Mouse (Mus musculus) kidney, postnatal 0 days (tissue): Measurements from ENCODE around the gene 9930104L06Rik. TPM values are rescaled to one million over a fixed set of nuclear protein-coding genes. Genes with fewer than 3 reads are reported as not detected.

Experiments used
- ATAC-seq: fragments of 200-750 bp; cut with Nextera tagmentation; replicated peaks from 2 replicates; pipeline ENCODE4 v1.8.0; 2017; ENCODE audit warnings: low read depth, moderate number of reproducible peaks, moderate TSS enrichment, moderate library complexity; ENCODE audit not compliant: low FRiP score
- DNase-seq: peaks from one replicate; pipeline ENCODE4 v3.0.0-alpha.2; 2016; ENCODE audit warnings: low spot score
- H3K27ac ChIP-seq: fragments of 300-500 bp; sonication (generic); 2 replicates; pipeline ENCODE4 v1.5.1; 2014; ENCODE audit warnings: mild to moderate bottlenecking
- H3K27me3 ChIP-seq: fragments of 300-500 bp; sonication (generic); 2 replicates; pipeline ENCODE4 v1.6.1; 2014; ENCODE audit warnings: low read length, mixed read lengths; ENCODE audit not compliant: insufficient read depth
- H3K36me3 ChIP-seq: fragments of 300-500 bp; sonication (generic); 2 replicates; pipeline ENCODE4 v1.6.1; 2014; ENCODE audit warnings: low read length, mixed read lengths; ENCODE audit not compliant: insufficient read depth
- H3K4me1 ChIP-seq: fragments of 300-500 bp; sonication (generic); replicated peaks from 2 replicates; pipeline ENCODE4 v1.6.1; 2014; ENCODE audit warnings: antibody characterized with exemption, low read length, mixed read lengths; ENCODE audit not compliant: insufficient read depth
- H3K4me2 ChIP-seq: fragments of 300-500 bp; sonication (generic); 2 replicates; pipeline ENCODE4 v1.6.1; 2014; ENCODE audit warnings: mild to moderate bottlenecking, low read length, moderate library complexity, mixed read lengths
- H3K4me3 ChIP-seq: fragments of 300-500 bp; sonication (generic); replicated peaks from 2 replicates; pipeline ENCODE4 v1.5.1; 2014; ENCODE audit warnings: low read depth, low read length
- H3K9ac ChIP-seq: fragments of 300-500 bp; sonication (generic); 2 replicates; pipeline ENCODE4 v1.6.1; 2014; ENCODE audit warnings: low read depth, low read length
- H3K9me3 ChIP-seq: fragments of 300-500 bp; sonication (generic); replicated peaks from 2 replicates; pipeline ENCODE4 v1.6.1; 2016; ENCODE audit warnings: low read length, inconsistent platforms, mixed read lengths
- CTCF ChIP-seq: IDR thresholded peaks from 2 replicates; pipeline ENCODE4 v1.5.1; 2016; ENCODE audit warnings: antibody characterized with exemption, low read depth, mild to moderate bottlenecking, moderate library complexity
- WGBS: fragments of 180-500 bp; shearing (Covaris S2); extraction: QIAGEN DNeasy Blood & Tissue Kit; methylation state at CpG from one replicate; pipeline ENCODE4 v1.1.7; 2014; 5-methylcytosine and 5-hydroxymethylcytosine counted together
- polyA plus RNA-seq: library from polyadenylated mRNA; unstranded; fragments of >200 nt; fragmentation: Nextera tagmentation; extraction: Ambion mirVana; gene quantifications from 2 replicates; pipeline ENCODE4 v1.2.1, GENCODE M21; 2015

The 9930104L06Rik gene
- polyA plus RNA-seq, 1 experiment from 2014 or later, result 7.4 TPM

- Histone ChIP-seq H3K4me2 (no peak overlapping the region), H3K4me3 (no peak overlapping the region), H3K27me3 (no peaks in the 10 kb centered on the region; the same call in 1 of the 2 replicates), H3K36me3 (no peaks in the 10 kb centered on the region), H3K9ac (no peak overlapping the region), H3K27ac (no peak overlapping the region), H3K9me3 (no peaks in the 10 kb centered on the region), H3K4me1 (no peaks in the 10 kb centered on the region)
- no peak for DNase-seq
- no peak for TF ChIP-seq CTCF
- ATAC-seq, result no peak
- 29% methylated on average over 5 of the region's 5 CpGs for WGBS
These were observed 41.4 kb downstream of the 9930104L06Rik start for GRCm38 (mm10) chr4:124978201-124978600.

- TF ChIP-seq CTCF, result peak; percentile 41; the same call in 1 of the 2 replicates
- no peaks in the 10 kb centered on the region for H3K36me3 ChIP-seq
- 10% methylated on average over 9 of the region's 9 CpGs for WGBS
- H3K4me3 ChIP-seq, result no peak overlapping the region
- no peak overlapping the region for H3K9ac ChIP-seq
- H3K4me2 ChIP-seq, result no peak overlapping the region
- peaks cover 3% of the 10 kb centered on the region; the same call in 1 of the 2 replicates for H3K4me1 ChIP-seq
- no peak for DNase-seq
- no peaks in the 10 kb centered on the region for H3K9me3 ChIP-seq
- no peak for ATAC-seq
- peaks cover 22% of the 10 kb centered on the region; the same call in 1 of the 2 replicates for H3K27me3 ChIP-seq
- H3K27ac ChIP-seq, result no peak overlapping the region; the same call in 1 of the 2 replicates
These were observed 47.2 kb downstream of the 9930104L06Rik start for GRCm38 (mm10) chr4:124983893-124984526.

- no peak for TF ChIP-seq CTCF
- WGBS, result 3% methylated on average over 18 of the region's 18 CpGs
- Histone ChIP-seq H3K9ac (0 out of 2 replicates have a peak overlapping the region, but pooled peaks have one; percentile 8), H3K4me3 (0 out of 2 replicates have a peak overlapping the region, but pooled peaks have one; percentile 2), H3K36me3 (no peaks in the 10 kb centered on the region), H3K4me2 (peak overlapping the region; percentile 62), H3K27ac (no peak overlapping the region), H3K9me3 (no peaks in the 10 kb centered on the region), H3K4me1 (peaks cover 3% of the 10 kb centered on the region; the same call in 1 of the 2 replicates), H3K27me3 (peaks cover 22% of the 10 kb centered on the region; the same call in 1 of the 2 replicates)
- DNase-seq, result peak; percentile 86
- no peak; the same call in 1 of the 2 replicates for ATAC-seq
These were observed 48.2 kb downstream of the 9930104L06Rik start for GRCm38 (mm10) chr4:124984871-124985670.

DNA sequence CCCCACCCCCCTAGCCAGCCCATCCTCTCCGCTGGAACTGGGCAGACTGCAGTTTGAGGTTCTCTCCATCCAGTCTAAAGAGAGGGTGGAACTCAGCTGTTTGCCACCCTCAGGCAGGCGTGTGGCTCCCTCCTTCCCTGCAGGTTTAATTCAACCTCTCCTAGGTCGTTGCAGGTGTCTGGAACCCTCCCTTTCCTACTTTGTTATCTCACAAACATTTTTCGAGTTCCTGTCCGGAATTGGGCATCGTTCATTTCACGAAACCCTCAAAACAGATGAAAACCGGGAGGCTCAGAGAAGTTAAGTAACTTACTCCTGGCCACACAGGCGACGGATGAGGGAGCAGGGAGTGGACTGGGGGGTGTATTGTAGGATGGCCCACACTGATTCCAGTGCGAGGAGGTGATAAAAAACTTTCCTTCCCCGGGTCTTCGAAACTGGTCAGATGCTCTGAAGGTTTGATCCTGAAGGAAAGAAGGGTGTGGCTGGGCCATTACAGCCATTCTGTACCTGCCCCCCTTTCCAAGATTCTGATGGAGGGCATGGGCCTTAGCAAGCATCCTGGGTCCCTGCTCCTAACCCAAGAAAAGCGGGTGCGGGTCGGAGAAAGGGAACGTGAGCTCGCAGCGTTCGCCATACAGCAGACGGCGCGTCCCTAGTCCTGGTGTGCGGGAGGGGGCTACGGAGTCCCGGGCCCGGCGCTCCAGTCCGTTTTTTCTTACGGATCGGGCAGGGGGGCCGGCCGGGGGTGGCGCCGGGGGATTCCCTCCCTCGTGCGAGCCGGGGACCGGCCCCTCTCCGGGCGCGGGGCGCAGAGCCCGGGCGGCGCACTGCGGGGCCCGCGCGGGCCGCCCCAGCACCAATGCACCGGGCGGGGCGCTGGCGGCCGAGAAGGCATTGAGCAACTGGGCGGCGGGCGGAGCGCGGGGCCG lies 49.1 kb downstream of the 9930104L06Rik start, which contains the start of gene Rspo1:
Rspo1 (plus strand) TSS at position 760 of the 932 bp plus-strand sequence.
- under 1% methylated on average over 48 of the region's 62 CpGs for WGBS
- H3K27ac ChIP-seq, result 0 out of 2 replicates have a peak within 1 kb of the TSS, but pooled peaks have one; percentile 21
- H3K9me3 ChIP-seq, result no peaks in the 10 kb centered on the region
- H3K36me3 ChIP-seq, result no peaks in the 10 kb centered on the region
- peak within 1 kb of the TSS; percentile 50 for H3K9ac ChIP-seq
- no peak for TF ChIP-seq CTCF
- peaks cover 7% of the 10 kb centered on the region; the same call in 1 of the 2 replicates for H3K4me1 ChIP-seq
- H3K27me3 ChIP-seq, result peaks cover 26% of the 10 kb centered on the region; the same call in 1 of the 2 replicates
- DNase-seq (peak; percentile 79), ATAC-seq (no peak)
- H3K4me3 ChIP-seq, result peak within 1 kb of the TSS; percentile 49
- H3K4me2 ChIP-seq, result peak within 1 kb of the TSS; percentile 62

DNA sequence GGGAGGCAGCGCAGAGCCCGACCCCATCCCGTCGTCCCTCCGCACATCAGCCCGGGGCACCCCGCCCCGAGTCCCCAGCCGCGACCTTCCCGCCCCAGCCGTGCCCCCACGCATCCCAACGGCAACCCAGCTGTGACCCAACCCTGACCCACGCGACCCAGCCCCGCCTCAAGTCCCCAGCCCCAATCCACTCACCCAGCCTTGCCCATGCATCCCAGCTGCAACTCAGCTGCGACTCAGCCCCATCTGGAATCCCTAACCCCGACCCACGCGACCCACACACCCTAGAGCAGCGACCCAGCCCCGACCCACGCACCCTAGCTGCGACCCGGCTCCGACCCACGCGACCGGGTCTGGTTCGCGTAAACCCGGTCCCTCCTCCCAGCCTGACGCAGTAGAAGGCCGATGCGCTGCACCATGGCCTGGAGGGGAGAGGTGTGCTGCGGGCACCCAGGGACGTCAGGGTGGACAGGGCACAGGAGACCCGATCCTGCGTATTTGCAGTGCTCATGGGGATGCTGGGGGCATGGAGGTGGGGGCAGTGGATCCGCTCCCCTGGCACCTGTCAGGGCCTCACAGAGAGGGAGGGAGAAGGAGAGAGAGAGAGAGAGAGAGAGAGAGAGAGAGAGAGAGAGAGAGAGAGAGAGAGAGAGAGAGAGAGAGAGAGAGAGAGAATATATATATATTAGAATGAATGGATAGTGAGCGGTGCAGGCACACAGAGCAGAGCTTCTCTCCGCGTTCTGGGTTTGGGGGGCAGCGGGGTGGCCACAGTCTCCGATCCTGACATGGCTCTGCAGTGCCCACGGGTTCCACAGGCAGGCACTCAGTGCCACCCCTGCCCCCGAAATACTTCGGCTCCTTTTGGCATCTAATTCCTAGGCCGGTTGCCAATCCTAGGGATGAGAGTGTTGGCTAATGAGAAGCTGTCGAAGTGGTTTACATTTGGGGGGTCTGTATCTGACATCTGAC lies 50.2 kb downstream of the 9930104L06Rik start:
- Histone ChIP-seq H3K4me1 (peaks cover 7% of the 10 kb centered on the region; the same call in 1 of the 2 replicates), H3K9ac (peak overlapping the region; percentile 50), H3K9me3 (no peaks in the 10 kb centered on the region), H3K27ac (0 out of 2 replicates have a peak overlapping the region, but pooled peaks have one; percentile 21), H3K36me3 (no peaks in the 10 kb centered on the region), H3K4me2 (peak overlapping the region; percentile 62), H3K27me3 (peaks cover 26% of the 10 kb centered on the region; the same call in 1 of the 2 replicates), H3K4me3 (peak overlapping the region; percentile 49)
- TF ChIP-seq CTCF, result no peak
- DNase-seq, result no peak
- WGBS, result 3% methylated on average over 48 of the region's 51 CpGs
- no peak for ATAC-seq
